24 mouse cellular contexts compared by ENCODE assay signal in the genomic region with DNA sequence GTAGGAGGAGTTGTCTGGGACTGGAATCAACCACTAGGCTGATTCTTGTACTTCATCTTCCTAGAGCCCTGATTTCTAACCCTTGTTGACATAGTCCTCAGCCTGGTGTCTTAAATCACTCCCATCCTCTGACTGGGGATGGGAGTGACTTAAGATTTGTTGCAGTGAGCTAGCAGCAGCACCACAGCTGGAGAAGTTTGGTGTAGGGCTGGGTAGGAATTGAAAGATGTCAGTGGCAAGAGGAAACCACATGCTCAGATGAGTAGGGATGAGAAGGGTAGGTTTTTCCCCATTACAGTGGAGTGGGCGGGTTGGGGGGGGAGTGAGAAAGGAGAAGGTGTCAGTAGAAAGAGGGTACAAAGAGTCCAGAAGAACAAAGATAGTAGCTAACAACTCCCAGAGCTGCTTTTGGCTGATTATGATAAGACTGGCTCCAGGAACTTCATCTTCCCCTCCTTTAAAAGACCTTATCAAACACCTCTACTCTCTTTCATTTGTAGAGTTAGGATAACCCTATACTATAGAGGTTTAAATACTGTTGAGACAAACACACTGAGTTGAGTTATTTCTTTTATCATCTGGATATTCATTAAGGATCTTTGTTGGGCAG. TPM values are rescaled to one million over a fixed set of nuclear protein-coding genes. Genes with fewer than 3 reads are reported as not detected.
DNase-seq lines count a peak whose midpoint lies in the region; ATAC-seq and TF ChIP-seq lines count a peak whose summit lies in the region.
"Had no signal": no experiment of that assay in that cellular context is flagged by ENCODE, and none has a peak within 500 bp of the region (broad histone marks: within the 10 kb centered on the region; RNA-seq: fewer than 3 reads in every experiment).

No protein-coding gene starts in this region.

- H3K4me2 ChIP-seq in liver, embryonic 13.5 days = peak overlapping the region; percentile 41
- H3K4me2 ChIP-seq: heart, embryonic 12.5 days; hindbrain, embryonic 12.5 days; limb, embryonic 12.5 days; midbrain, embryonic 13.5 days had no signal

- no peak overlapping the region for H3K9ac ChIP-seq in liver, embryonic 13.5 days
- H3K9ac ChIP-seq: heart, embryonic 12.5 days; hindbrain, embryonic 12.5 days; limb, embryonic 12.5 days; midbrain, embryonic 13.5 days had no signal

- no peaks in the 10 kb centered on the region for H3K9me3 ChIP-seq in liver, embryonic 13.5 days (replicated peaks)
- H3K9me3 ChIP-seq: forebrain, embryonic 10.5 days; heart, embryonic 12.5 days; hindbrain, embryonic 12.5 days; limb, embryonic 12.5 days; midbrain, embryonic 13.5 days had no signal

- H3K4me3 ChIP-seq in liver, embryonic 13.5 days (replicated peaks) = no peak overlapping the region
- H3K4me3 ChIP-seq in cerebellum, adult 2 months (replicated peaks; ENCODE audit: insufficient read depth, low read depth, low read length) = no peak overlapping the region
- H3K4me3 ChIP-seq: forebrain, embryonic 10.5 days; heart, embryonic 12.5 days; hindbrain, embryonic 12.5 days; limb, embryonic 12.5 days; midbrain, embryonic 13.5 days had no signal

- peak overlapping the region; percentile 74 for H3K27ac ChIP-seq in liver, embryonic 13.5 days
- H3K27ac ChIP-seq in cerebellum, adult 2 months (ENCODE audit: insufficient read depth, low read length) = no peak overlapping the region
- H3K27ac ChIP-seq: forebrain, embryonic 10.5 days; hindbrain, embryonic 12.5 days; kidney, postnatal 0 days; limb, embryonic 12.5 days; midbrain, embryonic 13.5 days had no signal

- intact Hi-C loops in heart, postnatal 36 days (cut with DNase I) = no loop called here

- peaks cover 78% of the 10 kb centered on the region for H3K4me1 ChIP-seq in liver, embryonic 13.5 days (replicated peaks)
- H3K4me1 ChIP-seq in cerebellum, adult 2 months (ENCODE audit: control insufficient read depth, insufficient read depth, low read length) = peaks cover 10% of the 10 kb centered on the region

- peak; percentile 90 for DNase-seq in heart, adult 11 months
- DNase-seq in heart, postnatal 36 days = no peak
- peak; percentile 78 for DNase-seq in MEL-GATA-1-ER (ENCODE audit: extremely low read depth, low read depth)
- DNase-seq in liver, embryonic 13.5 days = no peak
- DNase-seq in splenic B cell, adult 2 months (ENCODE audit: low read depth, low spot score) = peak; percentile 29
- DNase-seq in urinary bladder, postnatal 4 days (ENCODE audit: low spot score in 2 of 2) = no peak
- no peak for DNase-seq in urinary bladder, adult 18-20 months (ENCODE audit: low spot score in 2 of 2)
- DNase-seq in cerebellum, adult 2 months = no peak
- DNase-seq: adrenal gland, postnatal 36 days; cerebellum, adult 11-12 months; cerebellum, postnatal 14 days; heart, postnatal 10 days; kidney, adult 11 months; lung, adult 2 months; lung, postnatal 14 days; right cerebral cortex, postnatal 14 days; thymus, postnatal 14 days had no signal

- H3K36me3 ChIP-seq in liver, embryonic 13.5 days = no peaks in the 10 kb centered on the region
- H3K36me3 ChIP-seq in splenic B cell, adult 2 months (ENCODE audit: control insufficient read depth, insufficient read depth, low read length, poor library complexity, severe bottlenecking) = no peaks in the 10 kb centered on the region
- H3K36me3 ChIP-seq: forebrain, embryonic 10.5 days; heart, embryonic 12.5 days; hindbrain, embryonic 12.5 days; limb, embryonic 12.5 days; midbrain, embryonic 13.5 days had no signal

- TF ChIP-seq POLR2A in cerebellum, adult 2 months (IDR thresholded peaks at IDR 0.05; ENCODE audit: borderline replicate concordance, insufficient read depth, low read length) = no peak

- no peak for TF ChIP-seq CTCF in cerebellum, adult 2 months (IDR thresholded peaks at IDR 0.05; ENCODE audit: borderline replicate concordance, insufficient read depth, low read depth, low read length)

- ATAC-seq in liver, embryonic 13.5 days (ENCODE audit: low read depth) = peak; percentile 54
- ATAC-seq: midbrain, embryonic 13.5 days; Patski had no signal

- 15% methylated on average over 1 of the region's 1 CpGs for WGBS in liver, embryonic 13.5 days (ENCODE audit: insufficient replicate concordance)
- 86% methylated on average over 1 of the region's 1 CpGs for WGBS in cerebellum, adult 2 months

- H3K27me3 ChIP-seq in liver, embryonic 13.5 days = no peaks in the 10 kb centered on the region
- no peaks in the 10 kb centered on the region for H3K27me3 ChIP-seq in splenic B cell, adult 2 months (ENCODE audit: control insufficient read depth, insufficient read depth, low read length, poor library complexity, severe bottlenecking)
- H3K27me3 ChIP-seq in cerebellum, adult 2 months (ENCODE audit: control insufficient read depth, insufficient read depth, low read length) = no peaks in the 10 kb centered on the region
- H3K27me3 ChIP-seq: heart, embryonic 12.5 days; hindbrain, embryonic 12.5 days; Patski had no signal

RNA-seq across cellular contexts. Expression of gene Cd34, which starts 42.3 kb away (rescaled TPM):
- 100 to 1,000 TPM; 102 to 112 TPM for total RNA-seq in heart, postnatal 36 days (2021)
- 15.6 and 19.2 TPM in 2 replicates for polyA plus RNA-seq in liver, embryonic 13.5 days (2015; fragmentation: Nextera tagmentation; extraction: Ambion mirVana)
- 15.0 and 16.0 TPM in 2 replicates for polyA plus RNA-seq in cerebellum, adult 2 months (2012; rRNA removed)

Comparison
In these comparisons a context has a peak if more than half of its experiments do, and no peak if none do; other contexts are left out.
1. DNase-seq: peak in heart, adult 11 months (single experiment), MEL-GATA-1-ER (single experiment) and splenic B cell, adult 2 months (single experiment); none in heart, postnatal 36 days (0 of 2), liver, embryonic 13.5 days (single experiment), urinary bladder, postnatal 4 days (0 of 2), urinary bladder, adult 18-20 months (0 of 2) and cerebellum, adult 2 months (0 of 2).